Mouse (Mus musculus): ENCODE data around the gene Chd4.

Chd4 gene

DNA sequence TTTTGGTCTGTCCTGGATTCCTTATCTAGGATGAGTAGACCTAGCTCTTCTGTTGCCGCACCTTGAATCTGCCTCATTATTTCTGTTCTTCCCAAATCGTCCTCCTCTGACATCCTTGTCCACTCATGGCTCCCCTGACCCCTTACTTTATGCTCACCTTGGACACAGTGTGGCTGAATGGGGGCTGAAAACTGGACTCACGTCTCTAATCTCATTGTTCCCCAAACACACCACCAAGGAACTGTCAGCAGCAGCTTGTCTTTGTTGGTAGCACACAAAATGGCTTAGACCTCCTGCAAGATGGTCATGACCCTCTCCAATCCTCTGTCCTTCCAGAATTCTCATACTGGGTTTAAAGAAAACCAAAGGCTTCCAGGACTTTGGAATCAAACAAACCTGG lies 7.8 kb upstream of the Chd4 start:
- no peak for TF ChIP-seq GATA4 (IDR thresholded peaks at IDR 0.05; ENCODE audit: insufficient replicate concordance, low read length)

DNA sequence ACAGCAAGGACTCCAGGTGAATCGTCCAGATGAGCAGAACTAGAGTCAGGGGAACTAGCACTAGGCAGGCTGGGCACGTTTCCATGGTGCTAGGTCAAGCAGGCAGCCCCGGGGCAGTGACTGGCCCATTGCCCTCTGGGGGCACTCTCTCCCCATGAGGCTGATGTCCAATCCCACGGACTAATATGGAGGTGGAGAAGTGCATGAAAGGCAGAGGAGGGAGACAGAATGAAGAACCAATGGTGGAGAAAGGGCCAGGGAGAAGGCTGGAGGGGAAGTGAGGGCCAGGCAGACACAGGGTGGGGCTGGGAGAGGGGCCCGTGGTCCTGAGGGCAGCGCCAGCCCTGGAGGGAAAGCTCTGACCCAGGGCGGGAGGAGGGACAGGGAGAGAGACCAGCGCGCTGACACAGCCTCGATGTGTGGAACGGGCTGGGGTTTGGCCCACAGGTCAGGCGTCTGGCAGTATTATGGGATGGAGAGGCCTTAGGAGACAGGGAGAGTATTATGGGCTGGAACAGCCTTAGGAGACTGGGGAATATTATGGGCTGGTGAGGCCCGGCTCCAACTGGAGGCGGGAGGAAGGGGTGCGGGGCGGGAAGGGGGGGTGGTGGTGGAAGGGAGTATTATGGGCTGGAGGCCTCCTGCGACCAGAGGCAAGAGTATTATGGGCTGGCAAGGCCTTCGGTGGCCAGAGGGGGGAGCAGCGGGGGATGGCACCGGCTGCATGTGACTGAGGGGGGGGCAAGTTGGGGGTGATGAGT lies 7.0 kb upstream of the Chd4 start:
- no peak; the same call in 1 of the 2 replicates for TF ChIP-seq GATA4 (IDR thresholded peaks at IDR 0.05; ENCODE audit: insufficient replicate concordance, low read length)

DNA sequence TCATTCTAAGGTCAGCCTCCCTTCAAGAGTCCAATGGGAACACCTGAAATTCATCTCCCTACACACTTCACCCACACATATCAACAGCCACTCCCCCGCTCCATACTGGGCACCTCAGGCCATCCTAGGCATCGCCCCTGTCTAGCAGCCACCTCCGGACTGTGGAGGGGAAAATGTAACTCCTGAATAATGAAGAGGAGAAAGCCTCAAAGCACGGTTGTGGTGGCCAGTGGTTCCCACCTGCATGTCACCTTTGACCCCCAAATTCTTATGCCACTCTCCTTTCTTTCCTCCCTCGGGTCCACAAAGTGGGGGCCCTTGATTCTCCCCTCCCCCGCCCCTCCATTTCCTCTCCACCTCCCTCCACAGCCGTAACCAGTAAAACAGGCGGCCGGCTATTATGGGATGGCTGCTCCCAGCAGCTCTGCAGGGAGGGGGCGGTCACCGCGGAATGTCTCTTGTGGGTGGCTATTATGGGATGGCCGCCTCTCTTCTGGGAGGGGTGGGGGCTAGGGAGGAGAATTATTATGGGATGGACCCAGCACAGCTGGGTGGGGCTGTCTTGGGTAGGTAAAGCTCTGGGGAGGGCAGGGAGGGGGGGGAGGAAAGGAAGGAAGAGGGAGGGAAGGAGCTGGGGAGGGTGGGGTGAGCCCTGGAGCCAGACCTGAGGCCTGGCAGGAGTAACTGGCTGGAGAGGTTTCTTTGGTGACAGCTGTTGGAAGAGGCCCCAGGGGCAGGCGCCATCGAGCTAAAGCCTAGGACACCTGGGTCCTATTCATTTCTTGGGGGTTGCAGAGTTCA lies 6.1 kb upstream of the Chd4 start:
- no peak for TF ChIP-seq GATA4 (IDR thresholded peaks at IDR 0.05; ENCODE audit: insufficient replicate concordance, low read length)

DNA sequence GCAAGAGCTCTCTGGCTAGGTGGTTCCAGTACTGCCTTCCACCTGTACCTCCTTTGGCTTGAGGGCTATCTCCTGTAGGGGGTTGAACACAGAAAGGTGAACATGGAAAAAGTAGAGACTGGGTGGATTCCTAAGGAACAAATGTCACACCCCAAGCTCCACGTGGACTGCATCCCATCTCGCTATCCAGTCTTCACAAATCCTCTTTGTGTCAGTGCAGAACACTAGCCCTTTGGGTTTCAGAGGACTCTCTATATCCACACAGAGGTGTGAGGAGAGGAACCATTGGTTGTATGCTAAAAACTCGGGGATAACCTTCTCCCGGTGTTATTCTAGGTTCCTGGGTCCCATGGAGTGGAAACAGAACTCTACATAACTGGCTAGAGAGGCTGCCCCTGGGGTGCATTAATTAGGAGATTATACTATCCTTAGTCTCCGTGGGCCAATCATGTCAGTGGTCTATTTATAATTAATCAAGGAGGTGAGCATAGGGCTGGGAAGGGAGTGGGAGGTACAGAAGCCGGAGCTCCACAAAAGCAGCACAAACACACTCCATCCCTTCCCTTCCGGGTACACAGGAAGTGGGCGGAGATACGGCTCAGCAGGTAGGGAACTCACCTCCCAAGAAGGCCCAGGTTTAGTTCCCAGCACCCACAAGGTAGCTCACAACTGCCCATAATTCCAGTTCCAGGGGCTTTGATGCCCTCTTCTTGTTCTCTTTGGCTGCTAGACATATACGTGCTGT lies 5.3 kb upstream of the Chd4 start:
- TF ChIP-seq GATA4 (IDR thresholded peaks at IDR 0.05; ENCODE audit: insufficient replicate concordance, low read length) = no peak

DNA sequence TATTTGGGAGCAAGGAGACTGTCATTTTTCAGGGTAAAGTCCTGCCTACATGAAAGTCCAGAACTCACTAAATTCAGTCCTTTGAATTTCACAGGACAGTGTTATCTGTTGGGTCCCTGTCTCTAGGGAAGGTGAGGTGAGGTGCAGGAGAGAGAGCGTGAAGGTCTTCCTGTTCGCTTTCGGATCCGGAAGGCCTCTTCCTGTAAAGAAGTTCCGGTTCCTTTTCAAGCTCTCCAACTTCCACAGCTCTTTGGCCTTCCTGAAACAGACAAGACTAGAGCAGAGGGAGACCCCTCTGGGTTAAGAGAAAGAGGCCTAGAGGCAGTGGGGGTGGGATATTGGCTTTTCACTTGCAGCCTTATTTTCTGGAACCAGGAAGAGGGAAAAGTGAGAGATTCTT lies 3.4 kb upstream of the Chd4 start:
- TF ChIP-seq GATA4 (IDR thresholded peaks at IDR 0.05; ENCODE audit: insufficient replicate concordance, low read length) = no peak

DNA sequence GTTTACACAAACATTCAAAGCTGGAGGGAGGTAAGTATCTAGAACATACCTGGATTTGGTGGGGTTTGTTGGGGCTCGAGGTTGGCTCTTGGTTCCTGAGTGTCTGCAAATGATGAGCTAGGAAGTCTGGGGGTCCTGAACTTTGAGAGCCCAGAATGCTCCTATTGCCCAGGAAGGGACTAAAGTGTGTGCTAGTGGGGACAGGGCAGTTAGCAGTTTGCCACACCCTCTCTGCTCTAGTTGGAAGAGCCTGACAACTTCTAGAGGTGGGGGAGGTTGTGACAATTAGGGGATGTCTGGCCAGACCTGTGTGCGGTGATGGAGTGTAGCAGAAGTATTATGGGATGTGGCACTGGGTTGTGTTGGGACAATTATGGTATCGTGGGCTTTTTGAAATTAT lies 938 bp upstream of the Chd4 start:
- TF ChIP-seq GATA4 (IDR thresholded peaks at IDR 0.05; ENCODE audit: insufficient replicate concordance, low read length) = no peak

DNA sequence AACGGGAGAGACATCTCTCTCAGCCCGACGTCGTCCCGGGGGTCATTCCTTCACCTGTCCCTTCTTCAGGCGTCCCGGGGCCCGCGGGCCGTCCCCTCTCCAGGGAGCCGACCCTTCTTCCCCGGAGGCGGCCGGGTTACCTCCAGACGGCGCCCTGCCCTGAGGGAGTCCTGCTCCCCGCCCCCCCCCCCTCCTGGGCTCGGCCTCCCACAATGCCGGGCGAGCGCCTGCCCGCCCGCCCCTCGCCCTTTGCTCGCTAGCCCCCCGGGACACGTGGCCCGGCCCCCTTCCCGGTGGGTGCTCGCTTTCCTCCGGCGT lies 457 bp downstream of the Chd4 start:
- TF ChIP-seq GATA4 (IDR thresholded peaks at IDR 0.05; ENCODE audit: insufficient replicate concordance, low read length) = no peak

DNA sequence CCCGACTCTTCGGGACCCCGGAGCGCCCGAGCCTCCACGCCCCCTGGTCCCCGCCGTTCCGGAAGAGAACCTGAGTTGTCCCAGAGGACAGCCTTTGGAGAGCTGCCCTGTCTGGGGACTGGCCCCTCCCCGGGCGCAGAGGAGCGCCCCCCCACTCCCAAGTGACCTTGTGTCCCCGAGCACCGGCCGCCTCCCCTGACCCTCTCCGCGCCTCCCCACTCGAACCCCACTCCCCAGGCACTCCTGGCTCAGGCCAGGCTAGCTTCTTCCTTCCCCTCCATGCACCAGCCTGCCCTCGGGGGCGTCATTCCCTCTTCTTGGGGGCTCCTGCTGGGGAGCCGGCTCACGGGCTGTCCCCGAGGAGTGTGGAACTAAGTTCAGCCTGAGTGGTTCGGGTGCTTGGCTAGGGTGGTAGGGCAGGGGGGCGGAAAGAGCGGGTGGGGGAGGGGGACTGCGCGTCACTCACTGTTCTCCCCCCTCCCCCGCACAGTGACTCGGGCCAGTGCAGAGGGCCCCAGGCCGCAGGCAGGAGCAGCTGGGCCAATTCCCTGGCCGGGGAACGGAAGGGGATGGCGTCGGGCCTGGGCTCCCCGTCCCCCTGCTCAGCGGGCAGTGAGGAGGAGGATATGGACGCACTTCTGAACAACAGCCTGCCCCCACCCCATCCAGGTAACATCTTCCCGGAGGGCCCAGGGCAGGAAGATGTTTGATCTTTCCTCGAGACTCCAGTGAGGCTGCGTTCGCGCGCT lies 990 bp downstream of the Chd4 start:
- TF ChIP-seq GATA4 (IDR thresholded peaks at IDR 0.05; ENCODE audit: insufficient replicate concordance, low read length) = no peak

DNA sequence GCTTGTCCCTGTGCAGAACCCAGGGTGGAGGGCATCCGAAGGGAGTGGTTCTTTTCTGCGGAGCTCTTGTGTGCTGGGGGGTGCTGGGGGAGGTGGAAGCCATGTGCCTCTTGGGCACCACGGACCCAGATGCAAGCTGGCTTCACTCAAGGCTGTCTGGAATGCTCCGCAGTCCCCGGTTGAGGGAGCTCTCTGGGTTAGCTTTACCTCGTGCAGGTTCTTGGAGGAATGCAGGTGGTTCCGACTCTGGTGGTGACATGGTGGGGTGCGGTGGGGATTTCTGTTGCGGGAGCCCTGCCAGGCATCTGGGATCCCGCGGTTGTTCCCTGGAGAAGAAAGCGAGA lies 1.5 kb downstream of the Chd4 start:
- TF ChIP-seq GATA4 (IDR thresholded peaks at IDR 0.05; ENCODE audit: insufficient replicate concordance, low read length) = no peak

DNA sequence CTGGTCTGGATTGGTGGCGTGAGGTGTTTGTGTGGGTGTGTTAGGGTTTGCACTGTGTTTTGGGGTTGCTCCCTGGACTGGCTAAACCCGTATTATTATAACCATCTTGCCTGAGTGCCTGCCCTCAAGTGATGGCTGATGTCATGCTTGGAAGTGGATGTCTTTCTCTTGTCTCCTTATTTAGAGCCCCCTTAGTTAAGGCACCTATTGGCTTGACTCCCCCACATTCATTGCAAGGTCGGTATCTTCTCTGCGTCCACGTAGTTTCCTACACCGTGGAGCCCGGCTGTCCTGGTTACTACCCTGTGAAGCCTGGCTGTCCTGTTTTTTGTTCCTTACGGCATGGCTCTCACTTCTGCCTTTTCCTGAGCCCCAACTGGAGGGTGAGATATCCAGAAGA lies 2.2 kb downstream of the Chd4 start:
- TF ChIP-seq GATA4 (IDR thresholded peaks at IDR 0.05; ENCODE audit: insufficient replicate concordance, low read length) = no peak

DNA sequence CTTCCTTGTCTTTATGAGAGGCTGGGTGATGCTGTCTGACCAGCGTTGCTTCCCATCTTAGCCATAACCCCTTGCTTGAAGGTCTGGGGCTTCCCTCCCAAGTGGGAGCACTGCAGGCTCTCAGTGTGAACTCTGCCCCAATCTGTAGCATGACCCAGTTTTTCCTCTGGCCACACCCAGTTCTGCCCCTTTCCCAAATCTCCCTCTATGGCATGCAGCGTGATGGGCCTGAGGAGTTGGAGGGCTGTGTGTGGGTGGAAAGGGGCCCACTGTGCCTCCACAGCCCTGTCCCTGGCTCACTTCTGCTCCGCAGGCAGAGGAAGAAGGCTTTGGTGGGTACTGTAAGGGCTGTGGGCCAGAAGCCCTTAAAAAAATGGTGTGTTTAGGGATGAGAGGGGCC lies 2.7 kb downstream of the Chd4 start:
- TF ChIP-seq GATA4 (IDR thresholded peaks at IDR 0.05; ENCODE audit: insufficient replicate concordance, low read length) = no peak

DNA sequence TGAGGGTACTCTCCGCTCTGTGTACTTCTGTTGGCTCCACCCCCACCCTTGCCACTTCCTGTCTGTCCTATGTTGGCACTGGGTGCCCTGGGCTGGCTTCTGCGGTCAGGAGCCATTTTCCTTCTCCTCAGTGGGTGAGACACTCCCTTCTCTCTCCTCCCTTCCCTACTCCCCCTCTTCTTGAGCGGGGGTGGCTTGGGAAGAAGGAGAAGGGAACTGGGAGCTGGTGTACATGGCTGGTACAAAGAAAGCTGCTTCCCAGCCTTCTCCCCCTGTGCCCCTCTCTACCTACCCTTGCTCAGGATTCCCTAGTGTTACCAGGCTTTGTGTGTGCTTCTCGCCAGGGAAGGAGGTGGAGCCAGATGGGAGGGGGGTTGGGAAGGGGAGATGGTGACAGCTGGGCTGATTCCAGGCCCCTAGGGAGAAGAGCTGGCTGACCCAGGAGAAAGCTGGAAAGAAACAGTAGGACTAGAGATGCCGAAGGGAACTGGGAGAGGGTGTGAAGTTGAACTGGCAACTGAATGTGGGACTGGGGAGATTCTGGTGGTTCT lies 3.7 kb downstream of the Chd4 start:
- no peak for TF ChIP-seq GATA4 (IDR thresholded peaks at IDR 0.05; ENCODE audit: insufficient replicate concordance, low read length)

DNA sequence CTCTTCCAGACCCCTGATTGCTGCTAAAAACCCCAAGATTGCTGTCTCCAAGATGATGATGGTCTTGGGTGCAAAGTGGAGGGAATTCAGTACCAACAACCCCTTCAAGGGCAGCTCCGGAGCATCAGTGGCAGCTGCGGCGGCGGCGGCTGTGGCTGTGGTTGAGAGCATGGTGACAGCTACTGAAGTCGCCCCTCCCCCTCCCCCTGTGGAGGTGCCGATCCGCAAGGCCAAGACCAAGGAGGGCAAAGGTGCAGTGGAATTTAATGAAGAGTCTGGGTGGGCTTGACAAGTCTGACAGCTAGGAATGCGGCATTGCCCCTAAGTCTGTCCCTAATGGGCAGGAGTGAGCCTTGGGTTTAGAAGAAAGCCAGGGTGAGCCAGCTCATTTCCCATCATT lies 5.7 kb downstream of the Chd4 start:
- TF ChIP-seq GATA4 (IDR thresholded peaks at IDR 0.05; ENCODE audit: insufficient replicate concordance, low read length) = no peak

DNA sequence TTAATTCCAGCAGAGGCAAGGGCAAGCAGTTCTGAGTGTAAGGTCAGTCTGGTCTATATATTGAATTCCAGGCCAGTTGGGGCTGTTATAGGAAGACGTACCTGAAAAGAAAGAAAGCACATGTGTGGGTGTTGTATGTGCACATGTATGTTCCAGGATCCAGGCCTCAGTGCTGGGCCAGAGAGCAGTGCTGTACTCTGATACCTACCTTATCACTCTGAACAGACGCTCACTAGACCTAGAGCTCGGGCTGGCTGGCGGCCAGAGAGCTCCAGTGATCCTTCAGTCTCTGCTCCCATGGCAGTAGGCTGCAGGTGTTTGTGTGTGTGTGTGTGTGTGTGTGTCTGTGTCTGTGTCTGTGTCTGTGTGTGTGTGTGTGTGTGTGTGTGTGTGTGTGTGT lies 8.4 kb downstream of the Chd4 start:
- no peak for TF ChIP-seq GATA4 (IDR thresholded peaks at IDR 0.05; ENCODE audit: insufficient replicate concordance, low read length)

DNA sequence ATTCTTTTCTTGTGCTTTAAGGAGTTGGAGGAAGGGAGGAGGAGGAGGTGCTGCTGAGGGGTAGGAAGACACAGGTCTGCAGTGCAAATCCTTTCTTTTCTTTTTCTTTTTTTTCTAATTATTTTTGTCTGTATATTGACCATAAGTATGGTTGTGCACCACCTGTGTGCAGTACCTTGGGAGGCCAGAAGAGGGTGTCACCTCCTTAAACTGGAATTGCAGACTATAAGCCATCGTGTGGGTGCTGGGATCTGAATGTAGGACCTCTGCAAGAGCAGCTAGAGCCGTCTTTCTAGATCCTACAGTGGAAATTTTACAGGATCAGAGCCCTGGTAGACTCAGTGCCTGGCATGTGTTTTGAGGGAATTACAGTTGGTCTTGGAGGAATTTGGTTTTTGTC lies 11.9 kb downstream of the Chd4 start:
- TF ChIP-seq GATA4 (IDR thresholded peaks at IDR 0.05; ENCODE audit: insufficient replicate concordance, low read length) = no peak

All from liver, adult (tissue).